Mouse (Mus musculus) embryonic facial prominence, embryonic 11.5 days (tissue): ENCODE measurements around the gene Gm3402. TPM values are rescaled to one million over a fixed set of nuclear protein-coding genes. Genes with fewer than 3 reads are reported as not detected.
"Not testable (repeated sequence)": the region's sequence is repeated elsewhere in the genome, so short reads cannot be mapped to it uniquely, and the experiment has no call there.

Source experiments
- ATAC-seq: fragments of 200-750 bp; cut with Nextera tagmentation; replicated peaks from 2 replicates; pipeline ENCODE4 v1.8.0; 2017; ENCODE audit warnings: low read depth; ENCODE audit not compliant: insufficient number of reproducible peaks, low FRiP score, low TSS enrichment
- DNase-seq: peaks from one replicate; pipeline ENCODE4 v3.0.0-alpha.2; 2015; ENCODE audit warnings: low spot score
- H3K27ac ChIP-seq: fragments of 300-500 bp; sonication (generic); replicated peaks from 2 replicates; pipeline ENCODE4 v1.5.1; 2014; ENCODE audit warnings: mild to moderate bottlenecking, low read depth, low read length, control low read depth
- H3K27me3 ChIP-seq: fragments of 300-500 bp; sonication (generic); 2 replicates; pipeline ENCODE4 v1.6.1; 2014; ENCODE audit warnings: mild to moderate bottlenecking, low read length, moderate library complexity, mixed read lengths; ENCODE audit not compliant: control insufficient read depth, insufficient read depth
- H3K36me3 ChIP-seq: fragments of 300-500 bp; sonication (generic); replicated peaks from 2 replicates; pipeline ENCODE4 v1.6.1; 2014; ENCODE audit warnings: low read depth, mild to moderate bottlenecking, low read length, moderate library complexity, mixed read lengths; ENCODE audit not compliant: control insufficient read depth, insufficient read depth
- H3K4me1 ChIP-seq: fragments of 300-500 bp; sonication (generic); 2 replicates; pipeline ENCODE4 v1.6.1; 2014; ENCODE audit warnings: low read length, mixed read lengths; ENCODE audit not compliant: control insufficient read depth, insufficient read depth
- H3K4me2 ChIP-seq: fragments of 300-500 bp; sonication (generic); 2 replicates; pipeline ENCODE4 v1.6.1; 2014; ENCODE audit warnings: low read depth, mild to moderate bottlenecking, control low read depth, low read length, moderate library complexity
- H3K4me3 ChIP-seq: fragments of 300-500 bp; sonication (generic); 2 replicates; pipeline ENCODE4 v1.5.1; 2014; ENCODE audit warnings: low read depth, low read length, control low read depth
- H3K9ac ChIP-seq: fragments of 300-500 bp; sonication (generic); replicated peaks from 2 replicates; pipeline ENCODE4 v1.6.1; 2014; ENCODE audit warnings: mild to moderate bottlenecking, control low read depth, low read length
- H3K9me3 ChIP-seq: fragments of 300-500 bp; sonication (generic); replicated peaks from 2 replicates; pipeline ENCODE4 v1.6.1; 2016; ENCODE audit warnings: mild to moderate bottlenecking, low read length, inconsistent platforms, mixed read lengths; ENCODE audit not compliant: control insufficient read depth
- WGBS: fragments of 180-500 bp; shearing (Covaris S2); extraction: QIAGEN DNeasy Blood & Tissue Kit; methylation state at CpG from one replicate; pipeline ENCODE4 v1.1.7; 2014; 5-methylcytosine and 5-hydroxymethylcytosine counted together
- polyA plus RNA-seq: library from polyadenylated mRNA; unstranded; fragments of >200 nt; fragmentation: Nextera tagmentation; extraction: Ambion mirVana; gene quantifications from 2 replicates; pipeline ENCODE4 v1.2.1, GENCODE M21; 2014

Gene Gm3402
- polyA plus RNA-seq, 1 experiment from 2014 or later = not detected

DNA sequence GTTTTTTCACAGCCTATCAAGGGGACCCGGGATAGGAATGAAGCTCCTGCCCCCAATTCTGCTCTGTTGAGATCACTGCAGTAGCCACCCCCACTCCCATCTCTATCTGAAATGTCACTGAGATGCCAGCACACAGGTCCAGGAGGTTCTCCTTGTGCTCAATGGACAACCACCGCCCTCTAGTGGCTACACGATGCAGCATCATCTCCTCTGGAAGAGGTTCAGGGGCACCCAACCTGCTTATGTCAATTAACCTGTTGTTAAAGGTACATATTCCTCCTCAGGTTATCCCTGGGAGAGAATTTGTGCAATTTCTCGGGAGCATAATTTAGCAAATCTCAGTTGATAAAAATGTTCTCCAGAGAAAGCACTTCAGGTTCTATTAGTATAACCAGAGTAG, 25.0 kb upstream of the Gm3402 start:
- not testable (repeated sequence) for H3K36me3 ChIP-seq, H3K4me1 ChIP-seq, H3K27me3 ChIP-seq, ATAC-seq, H3K27ac ChIP-seq, H3K4me2 ChIP-seq, H3K4me3 ChIP-seq, H3K9ac ChIP-seq, DNase-seq, H3K9me3 ChIP-seq
- 11% methylated on average over 3 of the region's 4 CpGs for WGBS

GRCm38 (mm10) chr5:146491063-146491462, 22.9 kb upstream of the Gm3402 start, which contains the start of gene Gm6370:
Gene Gm6370, plus strand, starts transcription at chr5:146491363.
- H3K36me3 ChIP-seq, H3K4me2 ChIP-seq, ATAC-seq, H3K4me1 ChIP-seq, H3K27ac ChIP-seq, H3K4me3 ChIP-seq, H3K9me3 ChIP-seq, H3K27me3 ChIP-seq, DNase-seq, H3K9ac ChIP-seq: not testable (repeated sequence)
- WGBS = no CpG with 5 or more reads among the region's 5 CpGs

GRCm38 (mm10) chr5:146502099-146502498, 11.8 kb upstream of the Gm3402 start, which contains the start of gene 4930449I24Rik:
Gene 4930449I24Rik, plus strand, starts transcription at chr5:146502399.
- not testable (repeated sequence) for H3K27me3 ChIP-seq, H3K27ac ChIP-seq, ATAC-seq, H3K36me3 ChIP-seq, H3K4me1 ChIP-seq, H3K4me3 ChIP-seq, H3K4me2 ChIP-seq, H3K9ac ChIP-seq, DNase-seq, H3K9me3 ChIP-seq
- no CpG with 5 or more reads among the region's 5 CpGs for WGBS

DNA sequence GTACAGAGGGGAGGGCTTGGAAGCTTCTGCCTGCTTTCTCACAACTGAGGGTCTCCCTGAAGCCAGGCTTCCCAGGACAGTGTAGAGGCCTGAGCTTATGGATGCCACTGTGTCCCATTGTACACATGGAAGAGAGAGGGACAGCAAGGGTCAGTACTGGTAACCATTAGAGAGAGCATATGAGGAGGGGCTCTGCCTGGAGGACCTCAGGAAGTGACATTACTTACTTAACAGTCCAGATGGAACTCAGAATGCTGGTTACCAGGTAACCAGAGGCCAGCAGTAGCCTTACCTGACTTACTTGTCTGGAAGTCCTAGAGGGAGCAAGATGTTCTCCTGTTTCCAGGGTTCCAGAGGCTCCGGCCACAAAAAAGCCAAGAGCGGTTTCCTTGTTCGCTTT, 11.6 kb downstream of the Gm3402 start, which contains the start of gene Gm3404:
Gene Gm3404, plus strand, starts transcription at position 301 of the 400 bp plus-strand sequence.
- not testable (repeated sequence) for H3K27ac ChIP-seq, DNase-seq, ATAC-seq, H3K4me2 ChIP-seq, H3K4me1 ChIP-seq, H3K27me3 ChIP-seq, H3K9me3 ChIP-seq, H3K9ac ChIP-seq, H3K36me3 ChIP-seq, H3K4me3 ChIP-seq
- 100% methylated on average over 1 of the region's 3 CpGs for WGBS

DNA sequence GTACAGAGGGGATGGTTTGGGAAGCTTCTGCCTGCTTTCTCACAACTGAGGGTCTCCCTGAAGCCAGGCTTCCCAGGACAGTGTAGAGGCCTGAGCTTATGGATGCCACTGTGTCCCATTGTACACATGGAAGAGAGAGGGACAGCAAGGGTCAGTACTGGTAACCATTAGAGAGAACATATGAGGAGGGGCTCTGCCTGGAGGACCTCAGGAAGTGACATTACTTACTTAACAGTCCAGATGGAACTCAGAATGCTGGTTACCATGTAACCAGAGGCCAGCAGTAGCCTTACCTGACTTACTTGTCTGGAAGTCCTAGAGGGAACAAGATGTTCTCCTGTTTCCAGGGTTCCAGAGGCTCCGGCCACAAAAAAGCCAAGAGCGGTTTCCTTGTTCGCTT, 23.4 kb downstream of the Gm3402 start, which contains the start of gene Gm3409:
Gene Gm3409, plus strand, starts transcription at position 301 of the 400 bp plus-strand sequence.
- H3K4me1 ChIP-seq, ATAC-seq, H3K4me3 ChIP-seq, H3K27me3 ChIP-seq, H3K36me3 ChIP-seq, DNase-seq, H3K9me3 ChIP-seq, H3K9ac ChIP-seq, H3K4me2 ChIP-seq, H3K27ac ChIP-seq: not testable (repeated sequence)
- 100% methylated on average over 2 of the region's 3 CpGs for WGBS

DNA sequence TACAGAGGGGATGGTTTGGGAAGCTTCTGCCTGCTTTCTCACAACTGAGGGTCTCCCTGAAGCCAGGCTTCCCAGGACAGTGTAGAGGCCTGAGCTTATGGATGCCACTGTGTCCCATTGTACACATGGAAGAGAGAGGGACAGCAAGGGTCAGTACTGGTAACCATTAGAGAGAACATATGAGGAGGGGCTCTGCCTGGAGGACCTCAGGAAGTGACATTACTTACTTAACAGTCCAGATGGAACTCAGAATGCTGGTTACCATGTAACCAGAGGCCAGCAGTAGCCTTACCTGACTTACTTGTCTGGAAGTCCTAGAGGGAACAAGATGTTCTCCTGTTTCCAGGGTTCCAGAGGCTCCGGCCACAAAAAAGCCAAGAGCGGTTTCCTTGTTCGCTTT, 41.9 kb downstream of the Gm3402 start, which contains the start of gene Gm3415:
Gene Gm3415, plus strand, starts transcription at position 301 of the 400 bp plus-strand sequence.
- H3K4me1 ChIP-seq, DNase-seq, H3K4me3 ChIP-seq, H3K9ac ChIP-seq, H3K27ac ChIP-seq, H3K4me2 ChIP-seq, H3K36me3 ChIP-seq, ATAC-seq, H3K27me3 ChIP-seq, H3K9me3 ChIP-seq: not testable (repeated sequence)
- WGBS = no CpG with 5 or more reads among the region's 3 CpGs

GRCm38 (mm10) chr5:146564259-146564658, 50.3 kb downstream of the Gm3402 start:
- Histone ChIP-seq H3K9ac (no peak overlapping the region), H3K9me3 (no peaks in the 10 kb centered on the region), H3K4me2 (no peak overlapping the region), H3K4me1 (no peaks in the 10 kb centered on the region), H3K4me3 (no peak overlapping the region), H3K36me3 (no peaks in the 10 kb centered on the region), H3K27me3 (no peaks in the 10 kb centered on the region), H3K27ac (no peak overlapping the region)
- ATAC-seq = no peak
- DNase-seq = no peak
- 70% methylated on average over 1 of the region's 1 CpGs for WGBS
